Mouse (Mus musculus) G1E (cell line): ENCODE results near the gene Areg. TPM values are rescaled to one million over a fixed set of nuclear protein-coding genes. Genes with fewer than 3 reads are reported as not detected.

Experiments used
- ATAC-seq: 2 replicates; pipeline ENCODE4 v1.8.0; 2016; ENCODE audit warnings: mild to moderate bottlenecking; ENCODE audit not compliant: insufficient number of reproducible peaks, poor library complexity, low FRiP score, severe bottlenecking; ENCODE audit errors: extremely low read depth
- DNase-seq: peaks from one replicate; pipeline ENCODE4 v3.0.0; 2012; ENCODE audit warnings: low spot score
- H3K27me3 ChIP-seq: 2 replicates; pipeline ENCODE4 v1.6.1; 2012; ENCODE audit warnings: mild to moderate bottlenecking, low read length, inconsistent platforms; ENCODE audit not compliant: insufficient read depth
- H3K36me3 ChIP-seq: replicated peaks from 2 replicates; pipeline ENCODE3; 2012; ENCODE audit warnings: mild to moderate bottlenecking, inconsistent platforms
- H3K4me1 ChIP-seq: 2 replicates; pipeline ENCODE4 v1.6.1; 2012; ENCODE audit warnings: low read depth, low read length, inconsistent platforms, mixed read lengths; ENCODE audit not compliant: insufficient read depth
- H3K4me3 ChIP-seq: 2 replicates; pipeline ENCODE4 v1.5.1; 2012; ENCODE audit warnings: low read depth, mild to moderate bottlenecking, inconsistent platforms, low read length, moderate library complexity, mixed read lengths
- H3K9me3 ChIP-seq: replicated peaks from 2 replicates; pipeline ENCODE4 v1.6.1; 2012; ENCODE audit warnings: inconsistent platforms
- CTCF ChIP-seq: IDR thresholded peaks from 2 replicates; pipeline ENCODE4 v1.5.1; 2012; ENCODE audit warnings: low read depth, low read length, inconsistent platforms, mixed read lengths
- GATA1 ChIP-seq: IDR thresholded peaks from 2 replicates; pipeline ENCODE4 v1.6.1; 2012; ENCODE audit warnings: borderline replicate concordance, low read length, inconsistent platforms, mixed read lengths
- GATA2 ChIP-seq: IDR thresholded peaks from 2 replicates; pipeline ENCODE4 v1.6.1; 2012; ENCODE audit warnings: low read depth, low read length, inconsistent platforms, borderline replicate concordance
- POLR2AphosphoS5 ChIP-seq: IDR thresholded peaks from 2 replicates; pipeline ENCODE4 v1.6.1; 2012; ENCODE audit warnings: low read depth, low read length, inconsistent platforms; ENCODE audit not compliant: insufficient replicate concordance
- TAL1 ChIP-seq: conservative IDR thresholded peaks from 2 replicates; pipeline ENCODE4 v1.6.1; 2012; ENCODE audit warnings: low read depth, low read length, inconsistent platforms, mixed read lengths
- polyA plus RNA-seq: library from polyadenylated mRNA; stranded (reverse); fragments of >175 nt; gene quantifications from 2 replicates; pipeline ENCODE4 v1.2.3, GENCODE M21; 2012
- total RNA-seq, 2 experiments: library from RNA; stranded (forward) in 1 of 2; stranded (reverse) in 1 of 2; fragments of 200-1000 nt in 1 of 2; fragments of >200 nt in 1 of 2; fragmentation: Nextera tagmentation in 1 of 2; gene quantifications; 2 replicates each; pipeline ENCODE4 v1.2.3; 2014 to 2017

Gene Areg
- total RNA-seq (2014; fragmentation: Nextera tagmentation) (not detected in 2 replicates), total RNA-seq (2017) (not detected in 2 replicates), polyA plus RNA-seq (not detected in 2 replicates)

- DNase-seq (no peak), ATAC-seq (no peak)
- Histone ChIP-seq H3K4me3 (no peak within 1 kb of the TSS), H3K9me3 (no peaks in the 10 kb centered on the region), H3K27me3 (peaks cover 6% of the 10 kb centered on the region; the same call in 1 of the 2 replicates), H3K4me1 (no peaks in the 10 kb centered on the region), H3K36me3 (no peaks in the 10 kb centered on the region)
- TF ChIP-seq GATA1 = no peak
- TF ChIP-seq GATA2 = no peak
- TF ChIP-seq TAL1 = no peak
- no peak for TF ChIP-seq CTCF
- no peak for TF ChIP-seq POLR2AphosphoS5
Measured at GRCm38 (mm10) chr5:91139446-91139873, at the start of gene Areg. TSS of gene Areg (plus strand) at chr5:91139599.

GRCm38 (mm10) chr5:91090301-91090700 is 49.1 kb upstream of the Areg start:
- DNase-seq = no peak
- no peaks in the 10 kb centered on the region for H3K4me1 ChIP-seq
- H3K36me3 ChIP-seq = no peaks in the 10 kb centered on the region
- no peaks in the 10 kb centered on the region for H3K27me3 ChIP-seq
- ATAC-seq = no peak
- no peak overlapping the region for H3K4me3 ChIP-seq
- no peaks in the 10 kb centered on the region for H3K9me3 ChIP-seq
- TF ChIP-seq POLR2AphosphoS5 (no peak), GATA1 (no peak), CTCF (no peak), TAL1 (no peak), GATA2 (no peak)

GRCm38 (mm10) chr5:91097911-91098614 is 41.3 kb upstream of the Areg start:
- ATAC-seq = no peak
- Histone ChIP-seq H3K4me3 (no peak overlapping the region), H3K27me3 (no peaks in the 10 kb centered on the region), H3K36me3 (no peaks in the 10 kb centered on the region), H3K9me3 (no peaks in the 10 kb centered on the region), H3K4me1 (no peaks in the 10 kb centered on the region)
- DNase-seq = no peak
- TF ChIP-seq TAL1 (no peak), POLR2AphosphoS5 (no peak), CTCF (no peak), GATA1 (no peak), GATA2 (no peak)

GRCm38 (mm10) chr5:91101742-91102141 is 37.7 kb upstream of the Areg start:
- TF ChIP-seq POLR2AphosphoS5 = no peak
- TF ChIP-seq TAL1 = no peak
- no peak for TF ChIP-seq GATA2
- no peak for TF ChIP-seq GATA1
- TF ChIP-seq CTCF = no peak
- Histone ChIP-seq H3K4me1 (no peaks in the 10 kb centered on the region), H3K36me3 (no peaks in the 10 kb centered on the region), H3K4me3 (no peak overlapping the region), H3K27me3 (no peaks in the 10 kb centered on the region), H3K9me3 (no peaks in the 10 kb centered on the region)
- no peak for DNase-seq
- ATAC-seq = no peak

- ATAC-seq (no peak), DNase-seq (no peak)
- Histone ChIP-seq H3K36me3 (no peaks in the 10 kb centered on the region), H3K9me3 (no peaks in the 10 kb centered on the region), H3K27me3 (no peaks in the 10 kb centered on the region), H3K4me3 (no peak overlapping the region), H3K4me1 (no peaks in the 10 kb centered on the region)
- no peak for TF ChIP-seq POLR2AphosphoS5
- no peak for TF ChIP-seq GATA1
- no peak for TF ChIP-seq GATA2
Measured at GRCm38 (mm10) chr5:91103943-91104665, 35.3 kb upstream of the Areg start.

- Histone ChIP-seq H3K36me3 (no peaks in the 10 kb centered on the region), H3K27me3 (no peaks in the 10 kb centered on the region), H3K4me1 (0 out of 2 replicates have a peak, but pooled peaks cover 2% of the 10 kb centered on the region), H3K9me3 (no peaks in the 10 kb centered on the region; the same call in 1 of the 2 replicates), H3K4me3 (no peak overlapping the region)
- DNase-seq (no peak), ATAC-seq (no peak)
- TF ChIP-seq CTCF (no peak), GATA2 (no peak), GATA1 (no peak), POLR2AphosphoS5 (no peak), TAL1 (no peak)
Measured at GRCm38 (mm10) chr5:91106248-91106647, 33.2 kb upstream of the Areg start.
